ENCODE assay signal across 9 mouse cellular contexts in the genomic region with DNA sequence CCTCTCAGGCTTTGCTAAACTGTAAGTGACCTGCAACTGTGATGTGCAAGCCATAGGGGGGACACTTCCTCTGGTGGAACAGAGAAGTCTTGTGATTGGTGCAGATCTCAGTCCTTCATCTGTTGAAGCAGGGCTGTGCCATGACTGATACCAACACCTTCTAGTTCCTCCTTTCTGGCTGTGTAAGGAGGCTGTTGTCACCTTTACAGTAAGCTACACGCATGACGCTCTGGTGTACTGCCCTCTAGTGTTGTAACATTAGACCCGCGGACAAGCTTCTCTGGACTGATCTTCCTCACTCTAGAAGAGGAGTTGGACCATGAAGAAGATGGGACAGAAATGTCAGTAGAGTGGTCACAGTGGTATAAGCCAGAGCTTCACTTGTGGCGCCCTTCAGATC. TPM values are rescaled to one million over a fixed set of nuclear protein-coding genes. Genes with fewer than 3 reads are reported as not detected.
DNase-seq lines count a peak whose midpoint lies in the region; ATAC-seq lines count a peak whose summit lies in the region.
"Had no signal": no experiment of that assay in that cellular context is flagged by ENCODE, and none has a peak within 500 bp of the region (broad histone marks: within the 10 kb centered on the region; RNA-seq: fewer than 3 reads in every experiment).

No protein-coding gene starts in this region.

- intact Hi-C loops in heart, postnatal 25 days (cut with DNase I) = loop anchor here (10.0 kb wide), 1 partner anchor 316 kb away; no protein-coding TSS in a partner anchor

- peak; percentile 51 for ATAC-seq in activated CD4-positive, CD25-positive, alpha-beta regulatory T cell, adult 4 months

- DNase-seq in heart, adult 11 months = peak; percentile 84
- DNase-seq in heart, postnatal 25 days (ENCODE audit: low spot score) = no peak
- peak; percentile 38 for DNase-seq in CD4-positive helper T cell, adult 2 months (ENCODE audit: low read depth, low spot score)
- DNase-seq in lung, postnatal 14 days = peak; percentile 6
- no peak for DNase-seq in right cerebral cortex, postnatal 10 days (ENCODE audit: low spot score in 2 of 2)
- no peak for DNase-seq in right cerebral cortex, postnatal 4 days
- no peak for DNase-seq in heart, adult 9 months (ENCODE audit: low spot score in 2 of 2)
- DNase-seq: adrenal gland, postnatal 25 days had no signal

RNA-seq across cellular contexts. Expression of gene Cmc1, which starts 18.6 kb away (rescaled TPM):
- total RNA-seq in heart, postnatal 25 days (2021) = 10 to 100 TPM; 24.2 to 24.4 TPM
- polyA plus RNA-seq in activated CD4-positive, CD25-positive, alpha-beta regulatory T cell, adult 4 months (2017; shearing (Covaris generic)) = 100 to 1,000 TPM; 100 to 116 TPM

Comparison
In these comparisons a context has a peak if more than half of its experiments do, and no peak if none do; other contexts are left out.
1. DNase-seq: peak in heart, adult 11 months (single experiment), CD4-positive helper T cell, adult 2 months (single experiment) and lung, postnatal 14 days (single experiment); none in heart, postnatal 25 days (single experiment), right cerebral cortex, postnatal 10 days (0 of 2), right cerebral cortex, postnatal 4 days (single experiment) and heart, adult 9 months (0 of 2).